Mouse (Mus musculus): Measurements from ENCODE around the gene Btf3l4. TPM values are rescaled to one million over a fixed set of nuclear protein-coding genes. Genes with fewer than 3 reads are reported as not detected.

The Btf3l4 gene
- polyA plus RNA-seq, 1 experiment from 2014 or later, result 238 TPM

- H3K4me2 ChIP-seq (replicated peaks), result no peak overlapping the region
- no peak overlapping the region for H3K4me3 ChIP-seq
- no peak for ATAC-seq (ENCODE audit: low FRiP score, low read depth)
- H3K9ac ChIP-seq (replicated peaks), result no peak overlapping the region
- 0 out of 2 replicates have a peak, but pooled peaks cover 1% of the 10 kb centered on the region for H3K4me1 ChIP-seq
- WGBS, result 94% methylated on average over 7 of the region's 7 CpGs
- H3K36me3 ChIP-seq, result peaks cover 6% of the 10 kb centered on the region; the same call in 1 of the 2 replicates
- no peaks in the 10 kb centered on the region for H3K9me3 ChIP-seq
- H3K27me3 ChIP-seq, result no peaks in the 10 kb centered on the region
- no peak overlapping the region for H3K27ac ChIP-seq (replicated peaks)
Measured at GRCm38 (mm10) chr4:108841920-108842578, 8.6 kb upstream of the Btf3l4 start.

GRCm38 (mm10) chr4:108838031-108838430 is 4.6 kb upstream of the Btf3l4 start:
- Histone ChIP-seq H3K9ac (replicated peaks) (no peak overlapping the region), H3K36me3 (peaks cover 6% of the 10 kb centered on the region; the same call in 1 of the 2 replicates), H3K9me3 (no peaks in the 10 kb centered on the region), H3K4me2 (replicated peaks) (no peak overlapping the region), H3K27me3 (no peaks in the 10 kb centered on the region), H3K4me1 (peaks cover 20% of the 10 kb centered on the region), H3K27ac (replicated peaks) (no peak overlapping the region), H3K4me3 (no peak overlapping the region)
- no peak for ATAC-seq (ENCODE audit: low FRiP score, low read depth)
- WGBS, result 94% methylated on average over 4 of the region's 4 CpGs

- Histone ChIP-seq H3K4me2 (replicated peaks) (peak overlapping the region; percentile 82), H3K4me3 (peak overlapping the region; percentile 94), H3K36me3 (no peaks in the 10 kb centered on the region; the same call in 1 of the 2 replicates), H3K4me1 (peaks cover 33% of the 10 kb centered on the region), H3K27ac (replicated peaks) (peak overlapping the region; percentile 99; the same call in 1 of the 2 replicates), H3K9ac (replicated peaks) (peak overlapping the region; percentile 99), H3K27me3 (no peaks in the 10 kb centered on the region), H3K9me3 (no peaks in the 10 kb centered on the region)
- WGBS, result 68% methylated on average over 3 of the region's 3 CpGs
- ATAC-seq (ENCODE audit: low FRiP score, low read depth), result no peak
Measured at GRCm38 (mm10) chr4:108835496-108835895, 2.1 kb upstream of the Btf3l4 start.

- peak overlapping the region; percentile 99 for H3K27ac ChIP-seq (replicated peaks)
- H3K9me3 ChIP-seq, result no peaks in the 10 kb centered on the region
- H3K4me2 ChIP-seq (replicated peaks), result peak overlapping the region; percentile 82
- peaks cover 33% of the 10 kb centered on the region for H3K4me1 ChIP-seq
- H3K36me3 ChIP-seq, result peaks cover 5% of the 10 kb centered on the region
- no peaks in the 10 kb centered on the region for H3K27me3 ChIP-seq
- H3K9ac ChIP-seq (replicated peaks), result peak overlapping the region; percentile 99
- peak overlapping the region; percentile 94 for H3K4me3 ChIP-seq
- WGBS, result 2% methylated on average over 15 of the region's 15 CpGs
- no peak for ATAC-seq (ENCODE audit: low FRiP score, low read depth)
Measured at GRCm38 (mm10) chr4:108834971-108835311, 1.5 kb upstream of the Btf3l4 start.

- H3K4me3 ChIP-seq, result peak within 1 kb of the TSS; percentile 94
- H3K9me3 ChIP-seq, result no peaks in the 10 kb centered on the region
- peak within 1 kb of the TSS; percentile 82 for H3K4me2 ChIP-seq (replicated peaks)
- under 1% methylated on average over 34 of the region's 34 CpGs for whole genome bisulfite sequencing
- peak within 1 kb of the TSS; percentile 99 for H3K9ac ChIP-seq (replicated peaks)
- H3K4me1 ChIP-seq, result peaks cover 33% of the 10 kb centered on the region
- peak; percentile 77 for ATAC-seq (ENCODE audit: low FRiP score, low read depth)
- H3K27me3 ChIP-seq, result no peaks in the 10 kb centered on the region
- peaks cover 7% of the 10 kb centered on the region for H3K36me3 ChIP-seq
- peak within 1 kb of the TSS; percentile 99 for H3K27ac ChIP-seq (replicated peaks)
Measured at GRCm38 (mm10) chr4:108834115-108834970, 929 bp upstream of the Btf3l4 start, which contains the start of gene Txndc12. Txndc12 (plus strand) TSS chr4:108834601.

GRCm38 (mm10) chr4:108833828-108834114 is 357 bp upstream of the Btf3l4 start:
- Histone ChIP-seq H3K27me3 (no peaks in the 10 kb centered on the region), H3K4me2 (replicated peaks) (peak overlapping the region; percentile 82), H3K27ac (replicated peaks) (peak overlapping the region; percentile 99), H3K9ac (replicated peaks) (peak overlapping the region; percentile 99), H3K36me3 (peaks cover 11% of the 10 kb centered on the region), H3K4me3 (peak overlapping the region; percentile 94), H3K9me3 (no peaks in the 10 kb centered on the region), H3K4me1 (peaks cover 33% of the 10 kb centered on the region)
- WGBS, result 0% methylated on average over 6 of the region's 6 CpGs
- no peak for ATAC-seq (ENCODE audit: low FRiP score, low read depth)

- H3K4me3 ChIP-seq, result no peak overlapping the region
Measured at GRCm38 (mm10) chr4:108830698-108831097, 2.7 kb downstream of the Btf3l4 start.

GRCm38 (mm10) chr4:108826643-108827042 is 6.8 kb downstream of the Btf3l4 start:
- H3K27me3 ChIP-seq, result no peaks in the 10 kb centered on the region
- WGBS, result 91% methylated on average over 2 of the region's 2 CpGs
- H3K9me3 ChIP-seq, result no peaks in the 10 kb centered on the region
- no peak overlapping the region for H3K27ac ChIP-seq (replicated peaks)
- peaks cover 65% of the 10 kb centered on the region for H3K36me3 ChIP-seq
- H3K4me2 ChIP-seq (replicated peaks), result no peak overlapping the region
- no peak overlapping the region for H3K9ac ChIP-seq (replicated peaks)
- no peak for ATAC-seq (ENCODE audit: low FRiP score, low read depth)
- no peak overlapping the region for H3K4me3 ChIP-seq
- H3K4me1 ChIP-seq, result peaks cover 7% of the 10 kb centered on the region

More at GRCm38 (mm10) chr4:108830698-108831097, 2.7 kb downstream of the Btf3l4 start:
- WGBS, result 93% methylated on average over 1 of the region's 1 CpGs
- Histone ChIP-seq H3K27me3 (no peaks in the 10 kb centered on the region), H3K36me3 (peaks cover 32% of the 10 kb centered on the region), H3K4me2 (replicated peaks) (peak overlapping the region; percentile 24; the same call in 1 of the 2 replicates), H3K4me1 (peaks cover 21% of the 10 kb centered on the region), H3K9ac (replicated peaks) (no peak overlapping the region), H3K9me3 (no peaks in the 10 kb centered on the region), H3K27ac (replicated peaks) (no peak overlapping the region)
- ATAC-seq (ENCODE audit: low FRiP score, low read depth), result no peak

GRCm38 (mm10) chr4:108826096-108826495 is 7.3 kb downstream of the Btf3l4 start:
- no peak overlapping the region for H3K4me2 ChIP-seq (replicated peaks)

GRCm38 (mm10) chr4:108825677-108826076 is 7.7 kb downstream of the Btf3l4 start:
- no peak overlapping the region for H3K4me2 ChIP-seq (replicated peaks)
- no peaks in the 10 kb centered on the region for H3K4me1 ChIP-seq
- no peaks in the 10 kb centered on the region for H3K9me3 ChIP-seq
- no peak overlapping the region for H3K9ac ChIP-seq (replicated peaks)
- no peaks in the 10 kb centered on the region for H3K27me3 ChIP-seq
- H3K36me3 ChIP-seq, result peaks cover 74% of the 10 kb centered on the region
- ATAC-seq (ENCODE audit: low FRiP score, low read depth), result no peak
- 97% methylated on average over 3 of the region's 3 CpGs for WGBS
- H3K4me3 ChIP-seq, result no peak overlapping the region
- H3K27ac ChIP-seq (replicated peaks), result no peak overlapping the region

More at GRCm38 (mm10) chr4:108826096-108826495, 7.3 kb downstream of the Btf3l4 start:
- no peak for ATAC-seq (ENCODE audit: low FRiP score, low read depth)
- Histone ChIP-seq H3K36me3 (peaks cover 70% of the 10 kb centered on the region), H3K27me3 (no peaks in the 10 kb centered on the region), H3K9me3 (no peaks in the 10 kb centered on the region), H3K27ac (replicated peaks) (no peak overlapping the region), H3K9ac (replicated peaks) (no peak overlapping the region), H3K4me3 (no peak overlapping the region), H3K4me1 (peaks cover 2% of the 10 kb centered on the region; the same call in 1 of the 2 replicates)
- 100% methylated on average over 1 of the region's 1 CpGs for WGBS

- H3K27ac ChIP-seq (replicated peaks), result no peak overlapping the region
- no peak overlapping the region for H3K9ac ChIP-seq (replicated peaks)
- no peaks in the 10 kb centered on the region for H3K4me1 ChIP-seq
- H3K27me3 ChIP-seq, result no peaks in the 10 kb centered on the region
- no peak for ATAC-seq (ENCODE audit: low FRiP score, low read depth)
- 60% methylated on average over 6 of the region's 6 CpGs for WGBS
- no peak overlapping the region for H3K4me3 ChIP-seq
- no peak overlapping the region for H3K4me2 ChIP-seq (replicated peaks)
- no peaks in the 10 kb centered on the region for H3K9me3 ChIP-seq
- H3K36me3 ChIP-seq, result peaks cover 13% of the 10 kb centered on the region; the same call in 1 of the 2 replicates
Measured at GRCm38 (mm10) chr4:108811550-108811949, 21.9 kb downstream of the Btf3l4 start.

GRCm38 (mm10) chr4:108811142-108811541 is 22.3 kb downstream of the Btf3l4 start:
- Histone ChIP-seq H3K27ac (replicated peaks) (no peak overlapping the region), H3K4me3 (no peak overlapping the region), H3K4me1 (no peaks in the 10 kb centered on the region), H3K36me3 (peaks cover 13% of the 10 kb centered on the region; the same call in 1 of the 2 replicates), H3K27me3 (no peaks in the 10 kb centered on the region), H3K9me3 (no peaks in the 10 kb centered on the region), H3K9ac (replicated peaks) (no peak overlapping the region), H3K4me2 (replicated peaks) (no peak overlapping the region)
- 59% methylated on average over 4 of the region's 4 CpGs for WGBS
- ATAC-seq (ENCODE audit: low FRiP score, low read depth), result no peak

Data from midbrain, embryonic 12.5 days (tissue).